Mouse (Mus musculus) G1E (cell line): ENCODE results near the gene Plppr1.

Experiments
- CTCF ChIP-seq: IDR thresholded peaks from 2 replicates; pipeline ENCODE4 v1.5.1; 2012; ENCODE audit warnings: low read depth, low read length, inconsistent platforms, mixed read lengths
- GATA1 ChIP-seq: IDR thresholded peaks from 2 replicates; pipeline ENCODE4 v1.6.1; 2012; ENCODE audit warnings: borderline replicate concordance, low read length, inconsistent platforms, mixed read lengths
- POLR2AphosphoS5 ChIP-seq: IDR thresholded peaks from 2 replicates; pipeline ENCODE4 v1.6.1; 2012; ENCODE audit warnings: low read depth, low read length, inconsistent platforms; ENCODE audit not compliant: insufficient replicate concordance
- TAL1 ChIP-seq: conservative IDR thresholded peaks from 2 replicates; pipeline ENCODE4 v1.6.1; 2012; ENCODE audit warnings: low read depth, low read length, inconsistent platforms, mixed read lengths

DNA sequence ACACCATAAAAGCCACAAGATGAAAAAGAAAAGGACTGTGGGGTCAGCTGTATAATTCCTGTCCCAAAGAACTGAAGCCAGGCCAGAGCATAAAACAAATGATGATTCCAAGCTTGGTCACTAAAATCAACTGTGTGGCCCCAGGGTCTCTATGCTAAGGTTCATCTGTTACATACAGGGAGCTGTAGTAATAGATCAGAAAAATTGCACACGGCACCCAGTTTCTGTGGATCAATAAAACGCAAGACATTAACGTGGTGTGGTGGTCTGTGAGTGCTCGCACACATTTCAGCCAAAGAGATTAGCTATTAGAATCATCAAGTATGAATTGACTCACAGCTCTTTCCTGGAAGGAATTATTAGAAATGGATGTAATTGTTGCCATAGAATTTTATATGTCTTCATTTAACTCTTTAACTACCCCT, 43.7 kb downstream of the Plppr1 start:
- TF ChIP-seq CTCF (no peak), POLR2AphosphoS5 (no peak), TAL1 (no peak), GATA1 (no peak)
